Mouse (Mus musculus): ENCODE data around the gene Vmac.

GRCm38 (mm10) chr17:56751404-56752072 is 33.7 kb upstream of the Vmac start:
- TF ChIP-seq POLR2A (IDR thresholded peaks at IDR 0.05; ENCODE audit: insufficient read depth, low read depth, low read length) (peak; percentile 39; the same call in 1 of the 2 replicates), CTCF (IDR thresholded peaks at IDR 0.05) (no peak), EP300 (IDR thresholded peaks at IDR 0.05; ENCODE audit: insufficient read depth, low read depth, low read length) (no peak)

All from heart, adult 2 months (tissue).